Mouse (Mus musculus) stomach, postnatal 0 days (tissue): ENCODE data around the gene Tsr1.

ENCODE experiments used
- CTCF ChIP-seq: IDR thresholded peaks from 2 replicates; pipeline ENCODE4 v1.5.1; 2016; ENCODE audit warnings: antibody characterized with exemption, low read depth, mild to moderate bottlenecking, moderate library complexity
- EP300 ChIP-seq: optimal IDR thresholded peaks from 2 replicates; pipeline ENCODE3; 2016; ENCODE audit warnings: antibody characterized with exemption

DNA sequence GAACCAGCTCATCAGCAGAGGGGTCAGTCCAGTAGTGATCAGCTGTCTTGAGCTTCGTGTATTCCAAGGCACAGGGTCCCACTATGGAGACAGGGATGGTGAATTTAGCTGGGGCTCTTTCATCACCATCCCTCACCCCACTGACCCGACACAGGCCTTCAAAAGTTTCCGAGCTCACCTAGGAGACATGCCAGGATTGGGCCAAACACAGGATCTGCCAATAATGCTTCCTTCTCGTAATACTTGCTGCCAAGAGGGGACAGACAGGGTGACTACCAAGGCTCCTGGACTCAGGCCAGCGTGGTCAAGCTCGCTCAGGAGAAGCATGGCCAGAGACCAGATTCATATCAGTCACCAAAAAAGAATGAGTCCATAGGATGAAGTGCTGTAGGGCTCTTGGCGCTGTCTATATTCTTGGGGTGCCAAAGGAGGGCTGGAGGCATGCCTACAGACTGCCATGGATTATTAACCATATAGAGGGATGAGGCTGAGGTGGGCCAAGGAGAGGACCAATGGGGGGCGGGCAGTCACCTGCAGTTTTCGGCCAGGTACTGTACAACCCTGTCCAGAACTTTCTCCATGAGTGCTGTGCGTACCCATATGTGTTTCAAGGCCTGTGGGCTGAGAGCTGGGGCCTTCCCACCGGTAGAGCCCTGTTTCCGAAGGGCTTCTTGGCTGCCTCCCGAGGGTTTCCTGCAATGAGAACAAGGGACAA, 29.7 kb upstream of the Tsr1 start:
- no peak for TF ChIP-seq CTCF
- TF ChIP-seq EP300 = no peak
